Mouse (Mus musculus) myocyte (in vitro differentiated cells): Measurements from ENCODE around the gene Dock4. TPM values are rescaled to one million over a fixed set of nuclear protein-coding genes. Genes with fewer than 3 reads are reported as not detected.

Experiments used
- H3K27me3 ChIP-seq: one replicate; pipeline ENCODE4 v1.6.1; 2011; ENCODE audit not compliant: control insufficient read depth, insufficient read depth, insufficient read length
- H3K36me3 ChIP-seq: one replicate; pipeline ENCODE4 v1.6.1; 2011; ENCODE audit not compliant: control insufficient read depth, insufficient read depth
- H3K4me2 ChIP-seq: one replicate; pipeline ENCODE4 v1.6.1; 2011; ENCODE audit warnings: low read depth, control low read depth
- H3K4me3 ChIP-seq: one replicate; pipeline ENCODE4 v1.5.1; 2011; ENCODE audit warnings: mild to moderate bottlenecking, control low read depth, moderate library complexity
- H3K79me2 ChIP-seq: one replicate; pipeline ENCODE4 v1.6.1; 2011; ENCODE audit not compliant: control insufficient read depth, insufficient read depth
- H3ac ChIP-seq: one replicate; pipeline ENCODE4 v1.6.1; 2011; ENCODE audit not compliant: control insufficient read depth, insufficient read length
- CEBPB ChIP-seq: IDR thresholded peaks from 2 replicates; pipeline ENCODE4 v1.6.1; 2011; ENCODE audit warnings: mild to moderate bottlenecking, moderate library complexity; ENCODE audit not compliant: poor library complexity, insufficient read depth, severe bottlenecking
- E2F4 ChIP-seq: IDR thresholded peaks from one replicate; pipeline ENCODE4 v1.6.1; 2011; ENCODE audit warnings: mild to moderate bottlenecking, control low read depth, moderate library complexity; ENCODE audit not compliant: insufficient read depth
- MAX ChIP-seq: IDR thresholded peaks from one replicate; pipeline ENCODE4 v1.6.1; 2011; ENCODE audit warnings: low read depth, mild to moderate bottlenecking, control low read depth
- MYOD1 ChIP-seq, 3 experiments: IDR thresholded peaks; one replicate each; pipeline ENCODE4 v1.6.1; 2011; ENCODE audit warnings: control low read depth in 2 of 3, low read depth in 2 of 3, mild to moderate bottlenecking in 2 of 3, moderate library complexity in 1 of 3; ENCODE audit not compliant: insufficient read length in 2 of 3, control insufficient read depth in 1 of 3
- MYOG ChIP-seq, 3 experiments: IDR thresholded peaks; one replicate each; pipeline ENCODE4 v1.6.1; 2011; ENCODE audit warnings: control low read depth in 2 of 3, low read depth in 2 of 3, mild to moderate bottlenecking in 2 of 3; ENCODE audit not compliant: insufficient read length in 2 of 3, control insufficient read depth in 1 of 3, insufficient read depth in 1 of 3
- POLR2A ChIP-seq: IDR thresholded peaks from one replicate; pipeline ENCODE4 v1.6.1; 2011; ENCODE audit warnings: low read depth, mild to moderate bottlenecking, control low read depth, moderate library complexity; ENCODE audit not compliant: insufficient read length
- POLR2AphosphoS2 ChIP-seq: IDR thresholded peaks from one replicate; pipeline ENCODE4 v1.6.1; 2011; ENCODE audit warnings: low read depth, control low read depth; ENCODE audit not compliant: insufficient read length
- REST ChIP-seq: IDR thresholded peaks from one replicate; pipeline ENCODE4 v1.6.1; 2011; ENCODE audit warnings: mild to moderate bottlenecking, control low read depth, moderate library complexity; ENCODE audit not compliant: insufficient read depth, insufficient read length
- SRF ChIP-seq: IDR thresholded peaks from one replicate; pipeline ENCODE4 v1.6.1; 2011; ENCODE audit warnings: low read depth; ENCODE audit not compliant: control insufficient read depth, insufficient read length
- TCF12 ChIP-seq: IDR thresholded peaks from one replicate; pipeline ENCODE4 v1.6.1; 2011; ENCODE audit warnings: mild to moderate bottlenecking, control low read depth; ENCODE audit not compliant: poor library complexity, insufficient read depth, severe bottlenecking
- TCF3 ChIP-seq: IDR thresholded peaks from one replicate; pipeline ENCODE4 v1.6.1; 2011; ENCODE audit warnings: low read depth, control low read depth; ENCODE audit not compliant: insufficient read length
- USF1 ChIP-seq: IDR thresholded peaks from one replicate; pipeline ENCODE4 v1.6.1; 2011; ENCODE audit warnings: low read depth, mild to moderate bottlenecking, control low read depth, moderate library complexity
- polyA plus RNA-seq: library from polyadenylated mRNA; unstranded; fragments of >200 nt; fragmentation: generic; extraction: Trizol; gene quantifications from one replicate; pipeline ENCODE4 v1.2.1, GENCODE M21; 2012; ENCODE audit warnings: missing spikeins

Gene Dock4
- polyA plus RNA-seq, 1 experiment = 0.73 TPM

DNA sequence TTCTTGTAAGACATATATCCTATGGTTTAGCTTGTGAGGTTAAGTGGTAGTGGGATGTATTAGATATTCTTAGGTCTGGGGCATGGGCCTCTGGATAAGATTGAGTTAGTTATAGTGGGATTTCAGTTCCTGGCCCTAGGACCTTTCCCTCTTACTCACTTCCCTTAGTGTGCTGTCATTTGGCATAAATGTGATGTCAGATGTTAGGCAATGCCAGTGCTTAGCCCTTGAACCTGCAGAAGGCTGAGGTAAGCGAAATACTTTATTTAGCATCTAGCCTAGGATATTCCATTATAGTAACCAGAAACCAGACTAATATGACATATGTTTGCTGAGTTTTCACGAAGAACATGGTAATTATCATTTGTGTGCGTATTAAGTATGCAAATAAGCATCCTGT is 105.6 kb downstream of the Dock4 start:
- H3ac ChIP-seq = no peak overlapping the region
- H3K79me2 ChIP-seq = no peaks in the 10 kb centered on the region
- no peaks in the 10 kb centered on the region for H3K27me3 ChIP-seq
- TF ChIP-seq TCF3 (no peak), MYOD1 (IDR thresholded peaks at IDR 0.05; ENCODE audit: control insufficient read depth in 1 of 3, insufficient read length in 2 of 3, low read depth in 2 of 3) (no peak), POLR2AphosphoS2 (no peak), MYOG (IDR thresholded peaks at IDR 0.05; ENCODE audit: control insufficient read depth in 1 of 3, insufficient read depth in 1 of 3, insufficient read length in 2 of 3, low read depth in 2 of 3) (no peak), CEBPB (no peak), REST (no peak)
- no peak overlapping the region for H3K4me3 ChIP-seq
- H3K4me2 ChIP-seq = no peak overlapping the region
- H3K36me3 ChIP-seq = no peaks in the 10 kb centered on the region

DNA sequence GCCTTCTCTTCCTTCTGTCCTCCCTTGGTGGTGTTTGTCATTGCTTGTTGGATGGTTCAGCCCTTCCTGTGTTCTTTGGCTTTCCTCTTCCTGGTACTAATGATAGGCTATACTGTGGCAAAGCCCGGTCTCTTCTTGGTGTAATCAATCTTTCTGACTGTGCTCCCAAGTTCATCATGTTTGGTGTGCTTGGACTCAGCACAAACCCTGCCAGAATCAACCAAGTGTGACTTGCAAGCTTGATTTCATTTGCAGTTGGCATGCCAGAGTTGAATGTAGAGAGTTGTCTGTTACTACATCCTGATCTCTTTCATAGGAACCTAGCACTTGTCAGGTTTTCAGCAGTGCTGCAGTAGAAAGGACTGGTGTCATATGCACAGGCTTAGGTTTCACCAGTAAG is 106.4 kb downstream of the Dock4 start:
- H3K79me2 ChIP-seq = no peaks in the 10 kb centered on the region
- H3K4me2 ChIP-seq = no peak overlapping the region
- no peak overlapping the region for H3ac ChIP-seq
- H3K36me3 ChIP-seq = no peaks in the 10 kb centered on the region
- no peaks in the 10 kb centered on the region for H3K27me3 ChIP-seq
- TF ChIP-seq MAX = no peak
- no peak for TF ChIP-seq USF1
- no peak for TF ChIP-seq TCF12
- TF ChIP-seq TCF3 = no peak
- no peak for TF ChIP-seq POLR2AphosphoS2
- no peak for TF ChIP-seq MYOG (IDR thresholded peaks at IDR 0.05; ENCODE audit: control insufficient read depth in 1 of 3, insufficient read depth in 1 of 3, insufficient read length in 2 of 3, low read depth in 2 of 3)
- TF ChIP-seq SRF = no peak
- TF ChIP-seq CEBPB = no peak
- TF ChIP-seq E2F4 = no peak
- no peak for TF ChIP-seq MYOD1 (IDR thresholded peaks at IDR 0.05; ENCODE audit: control insufficient read depth in 1 of 3, insufficient read length in 2 of 3, low read depth in 2 of 3)
- TF ChIP-seq POLR2A = no peak
- TF ChIP-seq REST = no peak
- no peak overlapping the region for H3K4me3 ChIP-seq

DNA sequence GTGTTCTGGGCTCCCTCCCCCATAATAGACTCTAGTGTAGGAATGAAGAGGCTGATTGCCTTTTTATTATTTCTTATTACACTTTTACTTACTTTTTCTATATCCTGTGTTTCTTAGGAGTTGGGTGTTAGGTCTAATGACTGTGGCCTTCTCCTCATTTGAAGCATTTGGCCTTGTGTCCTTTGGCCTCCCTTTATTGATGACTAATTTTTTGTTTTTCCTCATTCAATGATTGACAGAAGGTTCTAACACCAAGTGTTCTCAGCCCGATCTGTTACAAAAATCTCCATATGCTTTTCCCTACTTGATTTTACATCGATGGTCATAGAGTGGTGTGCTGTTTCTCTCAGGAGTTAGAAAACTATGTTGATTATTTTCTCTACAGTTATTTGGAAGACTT is 108.2 kb downstream of the Dock4 start:
- Histone ChIP-seq H3K27me3 (no peaks in the 10 kb centered on the region), H3K79me2 (no peaks in the 10 kb centered on the region), H3K36me3 (no peaks in the 10 kb centered on the region), H3K4me2 (no peak overlapping the region), H3ac (no peak overlapping the region), H3K4me3 (no peak overlapping the region)
- TF ChIP-seq MYOD1 (IDR thresholded peaks at IDR 0.05; ENCODE audit: control insufficient read depth in 1 of 3, insufficient read length in 2 of 3, low read depth in 2 of 3) = no peak
- no peak for TF ChIP-seq MAX
- TF ChIP-seq POLR2A = no peak
- TF ChIP-seq E2F4 = no peak
- TF ChIP-seq TCF12 = no peak
- no peak for TF ChIP-seq POLR2AphosphoS2
- no peak for TF ChIP-seq SRF
- TF ChIP-seq USF1 = no peak
- TF ChIP-seq TCF3 = no peak
- no peak for TF ChIP-seq MYOG (IDR thresholded peaks at IDR 0.05; ENCODE audit: control insufficient read depth in 1 of 3, insufficient read depth in 1 of 3, insufficient read length in 2 of 3, low read depth in 2 of 3)
- no peak for TF ChIP-seq REST
- no peak for TF ChIP-seq CEBPB

- Histone ChIP-seq H3K4me2 (no peak overlapping the region), H3K79me2 (no peaks in the 10 kb centered on the region), H3K4me3 (no peak overlapping the region), H3K36me3 (no peaks in the 10 kb centered on the region), H3K27me3 (no peaks in the 10 kb centered on the region), H3ac (no peak overlapping the region)
- no peak for TF ChIP-seq MYOG (IDR thresholded peaks at IDR 0.05; ENCODE audit: control insufficient read depth in 1 of 3, insufficient read depth in 1 of 3, insufficient read length in 2 of 3, low read depth in 2 of 3)
- TF ChIP-seq POLR2A = no peak
- no peak for TF ChIP-seq SRF
- TF ChIP-seq POLR2AphosphoS2 = no peak
- TF ChIP-seq USF1 = peak; percentile 38
- no peak for TF ChIP-seq REST
These were observed 109.3 kb downstream of the Dock4 start for GRCm38 (mm10) chr12:40554941-40555511.

DNA sequence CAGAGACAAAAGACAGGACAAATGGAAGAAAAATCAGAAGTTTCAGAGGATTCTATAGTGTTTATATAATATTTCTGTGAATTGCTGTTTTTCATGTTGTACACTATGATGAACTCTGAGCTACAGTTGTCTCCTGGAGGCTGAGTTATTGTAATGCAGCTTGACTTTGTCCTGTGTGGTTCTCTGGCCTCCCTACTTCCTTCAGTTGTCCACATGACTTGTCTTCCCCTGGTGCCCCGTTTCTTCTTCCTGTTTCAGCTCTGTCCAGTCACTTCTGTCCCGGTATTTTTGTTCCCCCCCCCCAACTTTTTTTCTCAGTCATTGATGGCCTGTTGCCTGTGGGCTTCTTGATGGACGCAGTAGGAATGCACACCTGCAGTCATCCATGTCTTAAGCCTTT is 112.8 kb downstream of the Dock4 start:
- TF ChIP-seq TCF12 (no peak), CEBPB (no peak), MAX (no peak)
- H3K4me3 ChIP-seq = no peak overlapping the region
- no peak overlapping the region for H3K4me2 ChIP-seq

More for the DNA sequence above, 112.8 kb downstream of the Dock4 start:
- Histone ChIP-seq H3K36me3 (no peaks in the 10 kb centered on the region), H3K27me3 (no peaks in the 10 kb centered on the region), H3K79me2 (no peaks in the 10 kb centered on the region), H3ac (no peak overlapping the region)
